Mouse (Mus musculus) CH12.LX (cell line): ENCODE measurements around the gene Ift46.

ENCODE experiments used
- CHD2 ChIP-seq: IDR thresholded peaks from 2 replicates; pipeline ENCODE4 v1.6.1; 2011; ENCODE audit warnings: low read length, improper control_type of control experiment
- CTCF ChIP-seq, 2 experiments: IDR thresholded peaks in 1 of 2; conservative IDR thresholded peaks in 1 of 2; 2 replicates each; pipeline ENCODE4 v1.5.1; 2011 to 2012; ENCODE audit warnings: low read depth in 2 of 2, low read length in 2 of 2, improper control_type of control experiment in 1 of 2, inconsistent platforms in 1 of 2, mild to moderate bottlenecking in 1 of 2, moderate library complexity in 1 of 2
- E2F4 ChIP-seq: IDR thresholded peaks from 2 replicates; pipeline ENCODE4 v1.6.1; 2011; ENCODE audit warnings: low read depth, low read length, improper control_type of control experiment; ENCODE audit not compliant: insufficient replicate concordance
- EP300 ChIP-seq: IDR thresholded peaks from 2 replicates; pipeline ENCODE4 v1.6.1; 2011; ENCODE audit warnings: low read length, improper control_type of control experiment
- ETS1 ChIP-seq: conservative IDR thresholded peaks from 2 replicates; pipeline ENCODE4 v1.6.1; 2012; ENCODE audit warnings: low read depth, mild to moderate bottlenecking, inconsistent platforms, low read length, improper control_type of control experiment, moderate library complexity
- GABPA ChIP-seq: IDR thresholded peaks from 2 replicates; pipeline ENCODE4 v1.6.1; 2012; ENCODE audit warnings: low read depth, low read length, improper control_type of control experiment, inconsistent platforms; ENCODE audit not compliant: insufficient replicate concordance
- HCFC1 ChIP-seq: IDR thresholded peaks from 2 replicates; pipeline ENCODE4 v1.6.1; 2012; ENCODE audit warnings: low read depth, mild to moderate bottlenecking, inconsistent platforms, low read length, improper control_type of control experiment
- MAX ChIP-seq: IDR thresholded peaks from 2 replicates; pipeline ENCODE4 v1.6.1; 2011; ENCODE audit warnings: low read length, improper control_type of control experiment
- POLR2A ChIP-seq: IDR thresholded peaks from 2 replicates; pipeline ENCODE4 v1.6.1; 2011; ENCODE audit warnings: low read depth, mild to moderate bottlenecking, improper control_type of control experiment, low read length
- POLR2AphosphoS2 ChIP-seq: IDR thresholded peaks from 2 replicates; pipeline ENCODE4 v1.6.1; 2011; ENCODE audit warnings: low read depth, low read length, improper control_type of control experiment
- SIN3A ChIP-seq: IDR thresholded peaks from 2 replicates; pipeline ENCODE4 v1.6.1; 2012; ENCODE audit warnings: low read length, improper control_type of control experiment, inconsistent platforms
- USF1 ChIP-seq: IDR thresholded peaks from 2 replicates; pipeline ENCODE4 v1.6.1; 2014; ENCODE audit warnings: low read depth, mild to moderate bottlenecking, inconsistent platforms, low read length, improper control_type of control experiment
- ZMIZ1 ChIP-seq: IDR thresholded peaks from 2 replicates; pipeline ENCODE4 v1.6.1; 2012; ENCODE audit warnings: low read depth, mild to moderate bottlenecking, inconsistent platforms, low read length, improper control_type of control experiment

DNA sequence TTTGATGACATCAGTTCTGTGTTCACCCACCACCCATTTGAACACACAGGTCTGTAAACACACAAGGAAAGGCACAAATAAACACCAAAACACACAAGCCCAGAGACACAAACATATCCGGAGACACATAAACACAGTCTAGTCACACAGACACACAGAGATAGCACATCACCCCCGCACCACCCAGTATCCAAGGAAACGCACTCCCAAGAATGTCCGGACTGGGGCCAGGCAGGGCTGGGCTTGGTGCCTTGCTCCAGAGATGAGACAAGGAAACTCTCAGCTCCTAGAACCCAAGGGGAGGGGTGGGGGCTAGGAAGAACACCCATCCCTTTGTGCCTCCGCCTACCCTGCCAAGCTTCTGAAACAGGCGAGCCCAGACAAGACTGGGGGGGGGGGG is 43.5 kb upstream of the Ift46 start:
- TF ChIP-seq POLR2A (no peak), EP300 (no peak), CTCF (conservative IDR thresholded peaks at IDR 0.05 in 1 of 2, IDR thresholded peaks at IDR 0.05 in 1 of 2; ENCODE audit: low read depth in 2 of 2, low read length in 2 of 2) (no peak), ZMIZ1 (no peak), GABPA (no peak), MAX (no peak), E2F4 (no peak), POLR2AphosphoS2 (no peak), SIN3A (no peak), USF1 (no peak), HCFC1 (no peak), CHD2 (no peak), ETS1 (no peak)
